Mouse (Mus musculus) intestine, embryonic 14.5 days (tissue): ENCODE measurements around the gene Il34. TPM values are rescaled to one million over a fixed set of nuclear protein-coding genes. Genes with fewer than 3 reads are reported as not detected.

ENCODE experiments used
- ATAC-seq: fragments of 200-750 bp; cut with Nextera tagmentation; replicated peaks from 2 replicates; pipeline ENCODE4 v1.8.0; 2017; ENCODE audit warnings: low read depth, moderate number of reproducible peaks, moderate TSS enrichment, moderate library complexity; ENCODE audit not compliant: low FRiP score, low TSS enrichment
- DNase-seq: peaks from one replicate; pipeline ENCODE4 v3.0.0-alpha.2; 2018; ENCODE audit warnings: low spot score
- H3K27ac ChIP-seq: fragments of 300-500 bp; sonication (generic); 2 replicates; pipeline ENCODE4 v1.5.1; 2014; ENCODE audit warnings: low read depth, mild to moderate bottlenecking, control low read depth
- H3K27me3 ChIP-seq: fragments of 300-500 bp; sonication (generic); replicated peaks from 2 replicates; pipeline ENCODE4 v1.6.1; 2014; ENCODE audit warnings: low read length, control low read depth; ENCODE audit not compliant: control insufficient read depth, insufficient read depth
- H3K36me3 ChIP-seq: fragments of 300-500 bp; sonication (generic); 2 replicates; pipeline ENCODE4 v1.6.1; 2014; ENCODE audit warnings: low read length, control low read depth; ENCODE audit not compliant: control insufficient read depth, insufficient read depth
- H3K4me1 ChIP-seq: fragments of 300-500 bp; sonication (generic); replicated peaks from 2 replicates; pipeline ENCODE4 v1.6.1; 2014; ENCODE audit warnings: low read length, control low read depth, mixed read lengths; ENCODE audit not compliant: control insufficient read depth, insufficient read depth
- H3K4me2 ChIP-seq: fragments of 300-500 bp; sonication (generic); 2 replicates; pipeline ENCODE4 v1.6.1; 2014; ENCODE audit warnings: low read length
- H3K4me3 ChIP-seq: fragments of 300-500 bp; sonication (generic); 2 replicates; pipeline ENCODE4 v1.5.1; 2014; ENCODE audit warnings: low read depth, low read length, control low read depth, mixed read lengths
- H3K9ac ChIP-seq: fragments of 300-500 bp; sonication (generic); 2 replicates; pipeline ENCODE4 v1.6.1; 2014; ENCODE audit warnings: mild to moderate bottlenecking, low read length
- H3K9me3 ChIP-seq: fragments of 300-500 bp; sonication (generic); 2 replicates; pipeline ENCODE4 v1.6.1; 2016; ENCODE audit warnings: low read length, control low read depth; ENCODE audit not compliant: control insufficient read depth
- WGBS: fragments of 180-500 bp; shearing (Covaris S2); extraction: QIAGEN DNeasy Blood & Tissue Kit; methylation state at CpG from one replicate; pipeline ENCODE4 v1.1.7; 2014; 5-methylcytosine and 5-hydroxymethylcytosine counted together
- polyA plus RNA-seq: library from polyadenylated mRNA; unstranded; fragments of >200 nt; fragmentation: Nextera tagmentation; extraction: Ambion mirVana; gene quantifications from 2 replicates; pipeline ENCODE4 v1.2.1, GENCODE M21; 2014

The Il34 gene
- polyA plus RNA-seq, 1 experiment from 2014 or later = 1.5 TPM

DNA sequence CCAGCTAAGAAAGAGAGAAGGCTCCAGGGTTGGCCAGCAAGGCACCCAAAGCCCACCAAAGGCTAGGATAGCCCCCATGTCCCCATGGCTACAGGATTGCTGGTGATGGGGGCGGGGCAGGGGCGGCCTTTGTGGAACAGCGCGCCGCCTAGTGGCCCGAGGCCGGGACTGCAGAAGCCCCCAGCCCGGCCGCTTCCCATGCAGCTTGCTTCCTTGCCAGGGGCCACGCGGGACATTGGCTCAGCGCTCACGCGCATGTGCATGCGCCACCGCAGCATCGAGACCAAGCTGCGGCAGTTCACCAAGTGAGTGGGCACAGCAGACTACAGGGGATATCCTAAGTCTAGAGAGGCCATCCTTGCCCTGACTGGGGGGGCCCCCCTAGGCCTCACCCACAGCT lies 78.8 kb downstream of the Il34 start:
- no peak overlapping the region for H3K9ac ChIP-seq
- H3K4me2 ChIP-seq = no peak overlapping the region
- no peaks in the 10 kb centered on the region for H3K27me3 ChIP-seq
- H3K9me3 ChIP-seq = no peaks in the 10 kb centered on the region
- H3K4me1 ChIP-seq = peaks cover 26% of the 10 kb centered on the region
- peak; percentile 86 for DNase-seq
- no peak overlapping the region for H3K4me3 ChIP-seq
- H3K36me3 ChIP-seq = peaks cover 57% of the 10 kb centered on the region
- ATAC-seq = no peak
- no peak overlapping the region for H3K27ac ChIP-seq
- WGBS = 16% methylated on average over 18 of the region's 18 CpGs

DNA sequence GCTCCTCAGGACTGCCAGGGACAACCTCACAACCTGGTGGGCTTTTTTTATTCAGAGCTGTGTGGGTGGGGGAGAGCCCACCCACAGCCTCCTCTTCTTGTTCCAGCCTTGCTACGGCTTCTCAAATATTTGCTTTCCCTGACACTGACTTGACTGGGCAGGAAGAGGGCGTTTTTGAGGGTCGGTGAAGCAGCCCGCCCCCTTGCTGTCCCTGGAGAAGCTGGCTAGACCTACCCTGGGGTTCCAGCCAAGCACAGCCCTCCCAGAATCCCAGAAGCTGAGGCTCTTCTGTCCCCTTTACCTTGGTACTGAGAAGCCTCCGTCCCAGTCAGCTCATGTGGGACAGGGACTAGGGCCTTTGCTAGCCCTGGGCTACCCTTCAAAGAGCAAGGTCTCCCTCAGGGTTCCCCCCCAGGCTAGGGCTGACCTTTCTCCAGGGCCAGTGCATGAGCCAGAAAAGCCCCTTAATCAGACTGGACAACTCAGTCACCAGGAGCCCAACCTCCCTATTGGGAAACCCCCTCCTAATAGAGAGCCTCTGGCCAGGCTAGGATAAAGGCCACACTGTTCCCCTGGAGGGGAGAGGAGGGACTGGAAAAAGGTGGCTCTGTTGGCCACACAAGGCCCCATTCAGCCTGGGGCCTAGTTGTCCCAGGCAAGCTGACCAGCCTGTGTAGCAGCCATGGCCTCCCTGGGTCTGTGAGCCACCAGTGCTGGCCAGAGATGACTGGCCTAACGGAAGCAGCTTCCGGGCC lies 80.5 kb downstream of the Il34 start:
- Histone ChIP-seq H3K9ac (0 out of 2 replicates have a peak overlapping the region, but pooled peaks have one; percentile 6), H3K9me3 (no peaks in the 10 kb centered on the region), H3K4me2 (no peak overlapping the region), H3K4me1 (peaks cover 34% of the 10 kb centered on the region), H3K27ac (peak overlapping the region; percentile 14; the same call in 1 of the 2 replicates), H3K36me3 (peaks cover 41% of the 10 kb centered on the region), H3K4me3 (no peak overlapping the region), H3K27me3 (no peaks in the 10 kb centered on the region)
- ATAC-seq (no peak), DNase-seq (no peak)
- WGBS = 38% methylated on average over 7 of the region's 7 CpGs

DNA sequence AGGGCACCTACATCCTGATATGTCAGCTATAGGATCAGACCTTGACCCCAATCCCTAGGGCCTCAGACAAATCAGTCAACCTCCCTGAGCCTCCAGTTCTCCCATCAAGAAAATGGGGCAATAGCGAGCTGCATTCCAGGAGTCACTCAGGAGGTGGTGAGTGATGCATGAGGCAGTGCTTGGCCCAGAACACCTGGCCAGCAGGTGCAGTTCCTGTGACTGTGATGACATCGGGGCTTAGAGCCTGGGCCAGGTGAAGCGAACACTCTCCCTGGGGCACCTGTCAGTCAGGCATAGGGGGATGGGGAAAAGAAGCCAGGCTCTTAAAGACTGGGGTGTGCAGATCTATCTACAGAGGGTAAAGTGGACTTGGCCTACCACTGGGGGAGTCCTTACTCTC lies 81.2 kb downstream of the Il34 start:
- H3K9me3 ChIP-seq = no peaks in the 10 kb centered on the region
- H3K27ac ChIP-seq = no peak overlapping the region
- no peak overlapping the region for H3K4me3 ChIP-seq
- DNase-seq (no peak), ATAC-seq (no peak)
- no peak overlapping the region for H3K4me2 ChIP-seq
- peaks cover 34% of the 10 kb centered on the region for H3K36me3 ChIP-seq
- H3K4me1 ChIP-seq = peaks cover 41% of the 10 kb centered on the region
- no peaks in the 10 kb centered on the region for H3K27me3 ChIP-seq
- H3K9ac ChIP-seq = 0 out of 2 replicates have a peak overlapping the region, but pooled peaks have one; percentile 6
- 58% methylated on average over 3 of the region's 3 CpGs for WGBS

DNA sequence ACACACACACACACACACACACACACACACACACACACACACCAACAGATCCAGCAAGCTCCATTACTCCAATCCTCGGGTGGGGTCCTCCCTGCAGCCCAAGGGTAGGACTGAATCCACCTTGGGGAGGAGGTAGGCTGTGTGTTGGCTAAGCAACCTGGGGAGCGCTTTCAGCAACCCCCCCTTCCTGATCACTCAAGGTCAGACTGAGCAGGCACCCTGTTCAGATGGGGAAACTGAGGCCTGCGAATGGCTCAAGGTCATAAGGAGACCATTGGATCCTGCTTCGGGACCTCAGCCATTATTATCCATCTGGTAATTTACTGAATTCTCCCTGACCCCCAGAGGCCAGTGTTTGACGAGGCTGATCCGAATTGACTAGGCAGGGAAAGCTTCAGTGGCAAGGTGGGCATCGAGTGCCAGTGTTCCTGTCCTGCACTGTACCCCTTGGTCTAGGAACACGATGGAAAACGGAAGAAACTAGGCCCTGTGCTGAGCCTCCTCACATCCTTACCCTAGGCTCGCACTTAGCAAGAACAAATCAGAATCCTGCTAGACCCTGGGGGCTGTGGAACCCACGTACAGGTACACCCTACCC lies 83.2 kb downstream of the Il34 start:
- ATAC-seq (no peak), DNase-seq (no peak)
- no peaks in the 10 kb centered on the region for H3K9me3 ChIP-seq
- WGBS = 48% methylated on average over 11 of the region's 11 CpGs
- peaks cover 60% of the 10 kb centered on the region for H3K4me1 ChIP-seq
- H3K36me3 ChIP-seq = peaks cover 14% of the 10 kb centered on the region
- peak overlapping the region; percentile 70 for H3K4me3 ChIP-seq
- peak overlapping the region; percentile 81 for H3K9ac ChIP-seq
- no peak overlapping the region for H3K27ac ChIP-seq
- H3K4me2 ChIP-seq = peak overlapping the region; percentile 70
- no peaks in the 10 kb centered on the region for H3K27me3 ChIP-seq

DNA sequence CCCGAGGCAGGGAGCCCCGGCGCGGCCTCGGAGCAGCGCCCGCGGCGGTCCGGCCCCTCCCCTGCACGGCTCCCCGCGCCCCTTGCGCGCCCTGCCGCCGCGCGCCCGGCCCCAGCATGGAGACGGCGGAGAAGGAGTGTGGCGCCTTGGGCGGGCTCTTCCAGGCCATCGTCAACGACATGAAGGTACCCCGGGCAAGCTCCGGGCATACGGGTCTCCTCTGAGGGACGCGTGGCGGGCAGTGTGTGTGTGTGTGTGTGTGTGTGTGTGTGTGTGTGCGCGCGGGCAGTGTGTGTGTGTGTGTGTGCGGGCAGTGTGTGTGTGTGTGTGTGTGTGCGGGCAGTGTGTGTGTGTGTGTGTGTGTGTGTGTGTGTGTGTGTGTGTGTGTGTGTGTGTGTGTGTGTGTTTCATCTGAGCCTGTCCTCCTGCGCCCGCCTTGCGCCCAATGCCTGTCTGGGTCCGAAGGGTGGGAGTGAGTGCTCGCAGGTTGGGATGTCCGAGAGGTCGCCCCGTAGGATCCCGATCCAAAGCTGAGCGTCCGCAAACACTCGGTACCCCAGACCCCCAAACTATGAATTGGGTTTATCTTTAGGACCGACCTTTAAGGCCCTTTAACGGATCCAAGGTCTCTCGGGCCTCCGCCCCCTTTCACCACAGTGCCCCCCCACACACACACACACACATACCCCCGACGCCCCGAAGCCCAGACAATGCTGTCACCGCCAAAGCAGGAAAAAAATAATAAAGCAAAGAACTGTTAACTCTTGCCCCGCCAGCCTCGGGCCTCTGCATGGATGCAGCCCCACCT lies 83.9 kb downstream of the Il34 start:
- under 1% methylated on average over 55 of the region's 59 CpGs for WGBS
- Histone ChIP-seq H3K27me3 (no peaks in the 10 kb centered on the region), H3K27ac (peak overlapping the region; percentile 74; the same call in 1 of the 2 replicates), H3K4me1 (peaks cover 67% of the 10 kb centered on the region), H3K36me3 (0 out of 2 replicates have a peak, but pooled peaks cover 8% of the 10 kb centered on the region), H3K4me2 (peak overlapping the region; percentile 70), H3K9ac (peak overlapping the region; percentile 81), H3K9me3 (no peaks in the 10 kb centered on the region), H3K4me3 (peak overlapping the region; percentile 70)
- ATAC-seq (peak; percentile 67), DNase-seq (peak; percentile 69)

DNA sequence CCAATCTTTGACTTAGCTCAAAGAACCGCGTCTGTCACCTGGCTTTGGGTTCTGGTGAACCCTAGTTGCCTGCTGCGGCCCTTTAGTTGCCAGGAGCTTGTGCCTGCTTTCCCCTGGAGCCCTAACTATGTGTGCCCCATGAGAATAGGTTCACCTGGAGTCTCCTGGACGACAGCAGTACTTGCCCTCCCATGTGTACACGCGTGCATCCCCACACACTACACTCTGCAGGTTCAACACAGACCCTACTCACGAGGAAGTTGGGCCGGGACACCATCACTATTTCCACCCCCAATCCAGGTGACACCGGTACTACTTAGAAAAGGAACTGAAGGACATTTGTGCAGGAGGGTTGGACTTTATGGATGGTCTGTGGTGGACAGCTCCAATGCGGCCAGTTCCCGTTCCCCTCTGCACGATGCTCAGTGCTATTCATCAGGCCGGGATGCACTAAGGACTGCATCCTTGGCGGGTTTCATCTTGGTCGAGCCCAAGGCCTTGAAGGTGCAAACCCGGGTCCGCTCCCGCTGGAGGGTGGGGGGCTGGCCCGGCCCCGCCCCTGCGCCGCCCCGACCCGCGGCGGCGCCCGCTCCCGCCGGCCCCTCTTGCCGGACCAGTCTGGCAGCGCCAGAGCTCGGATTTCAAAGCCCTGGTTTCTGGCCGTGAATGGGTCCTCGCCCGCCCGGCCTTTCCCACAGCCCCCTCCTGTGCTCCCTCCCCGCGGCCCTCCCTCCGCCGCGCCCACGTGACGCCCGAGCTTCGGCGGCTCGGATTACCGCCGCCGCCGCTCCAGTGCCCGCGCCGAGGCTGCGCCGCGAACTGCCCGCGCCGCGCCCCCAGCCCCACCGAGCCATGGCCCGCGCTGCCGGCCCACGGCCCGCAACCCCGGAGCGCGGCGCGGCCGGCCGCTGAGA lies 84.8 kb downstream of the Il34 start, which contains the start of gene Mtss1l:
Gene Mtss1l (plus strand): TSS at position 792 of the 914 bp plus-strand sequence.
- peak; percentile 86 for ATAC-seq

DNA sequence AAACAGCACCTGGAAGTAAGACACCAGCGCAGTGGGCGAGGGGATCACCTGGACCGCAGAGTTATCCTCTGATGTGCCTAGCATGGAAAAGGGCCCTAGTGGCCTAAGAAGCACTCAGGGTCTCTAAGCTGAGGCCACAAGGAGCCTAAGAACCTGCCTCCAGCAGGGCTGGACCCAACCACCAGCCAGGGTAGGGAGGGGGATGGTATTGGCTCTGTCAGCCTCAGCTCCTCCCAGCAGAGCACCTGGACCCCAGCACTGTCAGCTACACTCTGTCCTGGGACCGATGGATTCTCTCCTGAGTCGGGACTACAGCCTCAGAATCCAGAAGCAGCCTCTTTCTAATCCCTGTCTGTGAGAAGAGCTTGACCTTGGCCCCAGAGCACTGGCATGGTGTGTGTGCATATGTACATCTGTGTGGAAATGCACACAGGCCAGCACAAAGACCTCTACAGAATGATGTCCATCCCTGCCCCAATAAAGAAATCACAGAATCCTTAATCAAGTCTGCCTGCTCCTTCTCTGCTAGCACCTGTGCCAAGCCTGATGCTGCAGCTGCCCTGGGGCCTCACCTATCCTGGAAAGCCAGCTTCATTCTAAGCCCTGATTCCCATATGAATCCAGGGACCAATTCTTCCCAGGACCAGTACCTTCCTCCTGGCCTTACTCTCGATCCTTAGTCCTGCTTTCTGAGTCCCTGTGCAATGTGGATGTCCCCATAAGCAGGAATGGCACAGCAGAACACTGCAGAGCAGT lies 85.6 kb downstream of the Il34 start:
- Histone ChIP-seq H3K9ac (no peak overlapping the region), H3K4me3 (no peak overlapping the region), H3K27me3 (no peaks in the 10 kb centered on the region), H3K9me3 (no peaks in the 10 kb centered on the region), H3K4me2 (peak overlapping the region; percentile 70; the same call in 1 of the 2 replicates), H3K4me1 (peaks cover 83% of the 10 kb centered on the region), H3K36me3 (no peaks in the 10 kb centered on the region), H3K27ac (peak overlapping the region; percentile 74)
- ATAC-seq (no peak), DNase-seq (no peak)
- 41% methylated on average over 6 of the region's 6 CpGs for WGBS

More for the DNA sequence above, 84.8 kb downstream of the Il34 start, which contains the start of gene Mtss1l:
- Histone ChIP-seq H3K4me3 (peak within 1 kb of the TSS; percentile 70), H3K36me3 (0 out of 2 replicates have a peak, but pooled peaks cover 2% of the 10 kb centered on the region), H3K9ac (peak within 1 kb of the TSS; percentile 81), H3K4me1 (peaks cover 75% of the 10 kb centered on the region), H3K27ac (peak within 1 kb of the TSS; percentile 74), H3K4me2 (peak within 1 kb of the TSS; percentile 70), H3K27me3 (no peaks in the 10 kb centered on the region), H3K9me3 (no peaks in the 10 kb centered on the region)
- 5% methylated on average over 51 of the region's 75 CpGs for WGBS
- DNase-seq = peak; percentile 89
